Mouse (Mus musculus) c-Kit-negative CD71-positive TER-119-positive erythroid progenitor cells, embryonic 14.5 days (primary cell): Measurements from ENCODE around the gene Ndufaf2.

ENCODE experiments used
- DNase-seq: peaks from one replicate; pipeline ENCODE4 v3.0.0-alpha.2; 2013; ENCODE audit warnings: low read depth, low spot score

Gene Ndufaf2

GRCm38 (mm10) chr13:107963471-107963870 is 195.0 kb downstream of the Ndufaf2 start:
- no peak for DNase-seq

- DNase-seq, result no peak
These were observed 195.7 kb downstream of the Ndufaf2 start for GRCm38 (mm10) chr13:107962741-107963140.

GRCm38 (mm10) chr13:107961972-107962371 is 196.5 kb downstream of the Ndufaf2 start:
- no peak for DNase-seq

- DNase-seq, result no peak
These were observed 196.9 kb downstream of the Ndufaf2 start for GRCm38 (mm10) chr13:107961501-107961900.

GRCm38 (mm10) chr13:107960549-107960948 is 197.9 kb downstream of the Ndufaf2 start:
- no peak for DNase-seq

GRCm38 (mm10) chr13:107959891-107960290 is 198.5 kb downstream of the Ndufaf2 start:
- DNase-seq, result no peak

GRCm38 (mm10) chr13:107956246-107956645 is 202.2 kb downstream of the Ndufaf2 start:
- DNase-seq, result no peak

GRCm38 (mm10) chr13:107955327-107956110 is 202.9 kb downstream of the Ndufaf2 start:
- DNase-seq, result no peak

- DNase-seq, result no peak
These were observed 203.8 kb downstream of the Ndufaf2 start for GRCm38 (mm10) chr13:107954445-107955261.

- DNase-seq, result no peak
These were observed 204.4 kb downstream of the Ndufaf2 start for GRCm38 (mm10) chr13:107954100-107954444.
